Mouse (Mus musculus) adrenal gland, adult 2 months (tissue): ENCODE measurements around the gene Gas8. TPM values are rescaled to one million over a fixed set of nuclear protein-coding genes. Genes with fewer than 3 reads are reported as not detected.
"Not testable (repeated sequence)": the region's sequence is repeated elsewhere in the genome, so short reads cannot be mapped to it uniquely, and the experiment has no call there.

Experiments
- DNase-seq: peaks from one replicate; pipeline ENCODE4 v3.0.0; 2021
- polyA plus RNA-seq: library from polyadenylated mRNA; depleted of rRNA; stranded (reverse); fragments of >200 nt; gene quantifications from 2 replicates; pipeline ENCODE4 v1.2.3, GENCODE M21; 2012; rRNA removed
- total RNA-seq, 2 experiments: library from RNA; stranded (reverse); gene quantifications; 2 replicates each; pipeline ENCODE4 v1.2.3; 2021

Gas8 gene
- total and polyA plus RNA-seq, 3 experiments = 6.6 to 14.5 (median 11.6) TPM

DNA sequence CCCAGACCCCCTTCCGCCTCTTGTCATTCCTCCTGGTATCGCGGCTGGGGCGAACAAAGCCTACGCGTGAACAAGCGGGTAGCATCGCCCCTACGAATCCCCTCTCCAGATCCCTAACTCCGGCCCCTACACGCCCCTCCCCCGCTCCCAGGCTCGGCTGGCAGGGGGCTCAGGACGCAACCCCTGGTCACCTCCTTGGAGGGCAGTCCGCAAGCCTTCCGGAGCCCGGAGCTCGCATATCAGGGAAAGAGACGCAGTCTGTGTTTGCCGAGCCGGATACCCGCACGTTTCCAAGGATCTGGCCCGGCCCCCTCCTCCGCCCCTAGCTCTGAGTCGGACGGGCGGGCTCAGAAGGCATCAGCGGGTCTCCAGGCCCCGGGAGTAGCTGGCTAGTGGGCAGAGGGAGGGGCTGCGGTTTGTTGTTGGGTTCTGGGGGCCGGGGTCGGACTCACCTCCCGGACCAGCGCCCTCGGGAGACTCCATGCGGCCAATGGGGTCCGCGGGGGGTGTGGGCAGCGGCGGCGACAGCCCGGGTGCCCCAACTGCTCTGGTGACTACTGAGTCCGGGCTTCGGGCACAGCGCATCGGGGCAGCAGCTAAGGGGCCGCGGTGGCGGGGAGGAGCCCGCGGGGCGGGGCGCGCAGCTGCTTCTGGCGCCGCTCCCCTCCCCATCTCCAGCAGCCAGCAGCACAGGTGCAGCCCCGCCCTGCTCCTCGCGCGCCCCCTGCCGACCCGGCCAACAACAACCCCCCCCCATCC is 3.7 kb upstream of the Gas8 start, which contains the start of gene Dbndd1:
Gene Dbndd1 (minus strand): TSS at position 683 of the 759 bp plus-strand sequence.
- DNase-seq = peak; percentile 48

DNA sequence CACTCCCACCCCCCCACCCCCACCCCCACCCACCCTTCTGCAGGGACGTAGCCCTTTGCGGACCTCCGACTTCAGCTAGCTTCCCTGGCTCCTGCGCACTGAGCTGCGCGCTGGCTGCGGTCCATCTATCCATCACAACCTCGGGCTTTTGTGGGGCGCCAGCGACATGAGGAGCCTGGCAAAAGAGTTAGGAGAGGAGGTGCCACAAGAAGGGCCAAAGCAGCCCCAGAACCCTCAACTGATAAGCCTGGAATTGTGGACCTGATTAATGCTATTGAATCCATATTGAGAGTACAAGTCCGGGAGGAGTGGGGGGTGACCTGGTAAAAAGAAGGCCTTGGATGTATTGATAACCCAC is 3.1 kb upstream of the Gas8 start:
- no peak for DNase-seq

- DNase-seq = peak; percentile 89
Measured at GRCm38 (mm10) chr8:123516596-123516995, 2.0 kb upstream of the Gas8 start.

- DNase-seq = no peak
Measured at GRCm38 (mm10) chr8:123518172-123518571, 462 bp upstream of the Gas8 start.

DNA sequence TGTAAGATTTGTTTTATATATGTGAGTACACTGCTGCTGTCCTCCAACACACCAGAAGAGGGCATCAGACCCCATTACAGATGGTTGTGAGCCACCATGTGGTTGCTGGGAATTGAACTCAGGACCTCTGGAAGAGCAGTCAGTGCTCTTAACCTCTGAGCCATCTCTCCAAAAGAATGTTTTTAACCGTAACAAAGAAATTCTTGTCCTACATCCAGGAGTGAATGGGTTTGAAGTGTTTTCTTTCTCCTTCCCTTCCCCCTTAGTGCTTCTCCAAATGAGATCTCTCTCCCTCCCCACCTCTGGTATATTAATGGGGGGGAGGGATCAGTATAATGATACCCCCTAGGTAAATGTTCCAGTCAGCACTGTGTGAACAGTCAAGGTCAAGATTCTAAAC is 1.4 kb downstream of the Gas8 start:
- DNase-seq = not testable (repeated sequence)

- DNase-seq = no peak
Measured at GRCm38 (mm10) chr8:123527720-123528489, 9.3 kb downstream of the Gas8 start.

GRCm38 (mm10) chr8:123536242-123536989 is 17.8 kb downstream of the Gas8 start:
- no peak for DNase-seq

DNA sequence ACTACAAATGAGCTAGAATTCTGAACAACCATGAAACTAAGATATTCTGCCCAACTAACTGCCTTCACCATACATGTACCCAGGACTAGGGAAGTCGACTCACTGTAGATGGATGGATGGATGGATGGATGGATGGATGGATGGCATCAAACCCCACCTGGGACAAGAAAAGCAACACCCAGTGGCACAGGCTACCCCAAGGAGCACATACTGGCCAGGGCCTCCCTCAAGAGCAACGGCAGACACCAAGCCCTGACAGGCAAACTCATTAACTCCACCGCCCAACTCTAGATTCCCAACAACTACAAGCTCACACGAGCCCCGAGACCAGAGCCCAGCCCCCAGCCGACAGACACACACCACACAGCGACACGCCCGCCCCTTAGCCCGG is 18.4 kb downstream of the Gas8 start:
- DNase-seq = no peak

DNA sequence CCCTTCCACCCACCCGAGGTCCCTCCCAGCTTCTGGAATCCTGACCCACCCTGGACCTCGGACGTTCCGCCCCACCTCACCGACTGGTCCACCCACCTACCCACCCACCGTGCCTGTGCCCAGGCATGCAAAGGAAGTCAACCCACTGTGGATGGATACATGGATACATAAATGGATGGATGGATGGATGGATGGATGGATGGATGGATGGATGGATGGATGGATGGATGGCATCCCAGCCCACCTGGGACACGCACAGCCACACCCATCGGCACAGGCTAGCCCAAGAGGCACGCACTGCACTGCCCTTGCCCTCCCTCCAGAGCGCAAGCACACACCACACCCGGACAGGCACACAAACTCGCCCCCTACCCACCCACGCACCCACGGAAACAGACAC is 19.0 kb downstream of the Gas8 start:
- DNase-seq = not testable (repeated sequence)

GRCm38 (mm10) chr8:123564221-123564620 is 45.6 kb downstream of the Gas8 start:
- DNase-seq = not testable (repeated sequence)

- peak; percentile 0 for DNase-seq
Measured at GRCm38 (mm10) chr8:123575386-123575785, 56.8 kb downstream of the Gas8 start.

Other genes starting within 250 kb of the Gas8 start
- gene Fanca, start 200.3 kb upstream of the Gas8 start, total RNA-seq = 1 to 10 TPM; 3.6 to 7.2 TPM
- gene Fanca, start 200.3 kb upstream of the Gas8 start, polyA plus RNA-seq = 8.1 and 10.2 TPM in 2 replicates
- gene Spire2, start 186.1 kb upstream of the Gas8 start, total RNA-seq = 1 to 10 TPM; 1.4 to 2.6 TPM
- gene Spire2, start 186.1 kb upstream of the Gas8 start, polyA plus RNA-seq = 0.93 and 3.0 TPM in 2 replicates
- 100 to 1,000 TPM; 230 to 235 TPM for gene Tcf25, start 145.1 kb upstream of the Gas8 start, total RNA-seq
- gene Tcf25, start 145.1 kb upstream of the Gas8 start, polyA plus RNA-seq = 151 and 158 TPM in 2 replicates
- not detected for gene Mc1r, start 111.7 kb upstream of the Gas8 start, total RNA-seq
- not detected in 2 replicates for gene Mc1r, start 111.7 kb upstream of the Gas8 start, polyA plus RNA-seq
- 1 to 10 TPM; 2.4 to 8.3 TPM for gene Tubb3, start 107.4 kb upstream of the Gas8 start, total RNA-seq
- gene Tubb3, start 107.4 kb upstream of the Gas8 start, polyA plus RNA-seq = 3.8 and 21.1 TPM in 2 replicates
- gene Def8, start 95.3 kb upstream of the Gas8 start, total RNA-seq = 10 to 100 TPM; 26.0 to 31.7 TPM
- gene Def8, start 95.3 kb upstream of the Gas8 start, polyA plus RNA-seq = 24.0 and 24.6 TPM in 2 replicates
- 10 to 100 TPM; 44.0 to 73.7 TPM for gene Afg3l1, start 40.9 kb upstream of the Gas8 start, total RNA-seq
- 23.2 and 25.2 TPM in 2 replicates for gene Afg3l1, start 40.9 kb upstream of the Gas8 start, polyA plus RNA-seq
- gene Dbndd1, start 3.4 kb upstream of the Gas8 start, total RNA-seq = under 1 TPM; 0.37 to 0.73 TPM
- gene Dbndd1, start 3.4 kb upstream of the Gas8 start, polyA plus RNA-seq = 1.0 and 1.1 TPM in 2 replicates
- 10 to 100 TPM; 31.7 to 43.0 TPM for gene Rhou, start 135.1 kb downstream of the Gas8 start, total RNA-seq
- gene Rhou, start 135.1 kb downstream of the Gas8 start, polyA plus RNA-seq = 12.3 and 13.6 TPM in 2 replicates